Mouse (Mus musculus): ENCODE data around the gene Polr1e. TPM values are rescaled to one million over a fixed set of nuclear protein-coding genes. Genes with fewer than 3 reads are reported as not detected.
"Not testable (repeated sequence)": the region's sequence is repeated elsewhere in the genome, so short reads cannot be mapped to it uniquely, and the experiment has no call there.

Gene Polr1e
- total RNA-seq, 2 experiments from 2014 or later, result 16.1 to 17.5 TPM

- DNase-seq (ENCODE audit: low spot score in 2 of 2); intact Hi-C loops (cut with DNase I): not testable (repeated sequence)
Measured at GRCm38 (mm10) chr4:45039546-45039945, 21.2 kb downstream of the Polr1e start.

- intact Hi-C loops (cut with DNase I), result no loop called here
- DNase-seq (ENCODE audit: low spot score in 2 of 2), result no peak
Measured at GRCm38 (mm10) chr4:45040795-45041194, 22.4 kb downstream of the Polr1e start.

- no peak for DNase-seq (ENCODE audit: low spot score in 2 of 2)
- intact Hi-C loops (cut with DNase I), result loop anchor here (5.0 kb wide), 1 partner anchor 36 kb away; the partner anchor contains the start of gene Fbxo10
Measured at GRCm38 (mm10) chr4:45046679-45047078, 28.3 kb downstream of the Polr1e start.

- intact Hi-C loops (cut with DNase I), result loop anchor here (5.0 kb wide), 1 partner anchor 35 kb away; the partner anchor contains the start of gene Fbxo10
- DNase-seq (ENCODE audit: low spot score in 2 of 2), result peak; percentile 14 to 47
Measured at GRCm38 (mm10) chr4:45047286-45047887, 29.0 kb downstream of the Polr1e start.

GRCm38 (mm10) chr4:45047956-45048355 lies 29.6 kb downstream of the Polr1e start:
- DNase-seq (ENCODE audit: low spot score in 2 of 2), result peak; percentile 30 to 54
- intact Hi-C loops (cut with DNase I), result loop anchor here (5.0 kb wide), 1 partner anchor 34 kb away; the partner anchor contains the start of gene Fbxo10

- intact Hi-C loops (cut with DNase I), result no loop called here
- DNase-seq (ENCODE audit: low spot score in 2 of 2), result peak; percentile 23 to 41
Measured at GRCm38 (mm10) chr4:45054862-45055261, 36.5 kb downstream of the Polr1e start.

GRCm38 (mm10) chr4:45055451-45055850 lies 37.1 kb downstream of the Polr1e start:
- intact Hi-C loops (cut with DNase I), result no loop called here
- DNase-seq (ENCODE audit: low spot score in 2 of 2), result peak in 1 of 2 experiments; percentile 26

- DNase-seq (ENCODE audit: low spot score in 2 of 2); intact Hi-C loops (cut with DNase I): not testable (repeated sequence)
Measured at GRCm38 (mm10) chr4:45063836-45064235, 45.5 kb downstream of the Polr1e start.

- no peak for DNase-seq (ENCODE audit: low spot score in 2 of 2)
- intact Hi-C loops (cut with DNase I), result no loop called here
Measured at GRCm38 (mm10) chr4:45064577-45064976, 46.2 kb downstream of the Polr1e start.

- intact Hi-C loops (cut with DNase I), result no loop called here
- DNase-seq (ENCODE audit: low spot score in 2 of 2), result no peak
Measured at GRCm38 (mm10) chr4:45066036-45066730, 47.8 kb downstream of the Polr1e start.

- intact Hi-C loops (cut with DNase I), result no loop called here
- DNase-seq (ENCODE audit: low spot score in 2 of 2), result no peak
Measured at GRCm38 (mm10) chr4:45067742-45068141, 49.4 kb downstream of the Polr1e start.

GRCm38 (mm10) chr4:45072261-45072973 lies 54.0 kb downstream of the Polr1e start:
- intact Hi-C loops (cut with DNase I), result no loop called here
- no peak for DNase-seq (ENCODE audit: low spot score in 2 of 2)

GRCm38 (mm10) chr4:45073544-45073943 lies 55.2 kb downstream of the Polr1e start:
- intact Hi-C loops (cut with DNase I), result no loop called here

GRCm38 (mm10) chr4:45081041-45081440 lies 62.7 kb downstream of the Polr1e start:
- intact Hi-C loops (cut with DNase I), result loop anchor here (5.0 kb wide), 1 partner anchor 34 kb away; no protein-coding TSS in a partner anchor
- not testable (repeated sequence) for DNase-seq (ENCODE audit: low spot score in 2 of 2)

More at GRCm38 (mm10) chr4:45073544-45073943, 55.2 kb downstream of the Polr1e start:
- DNase-seq (ENCODE audit: low spot score in 2 of 2), result no peak

- DNase-seq (ENCODE audit: low spot score in 2 of 2), result peak in 1 of 2 experiments; percentile 45
- intact Hi-C loops (cut with DNase I), result loop anchor here (5.0 kb wide), 1 partner anchor 36 kb away; no protein-coding TSS in a partner anchor
Measured at GRCm38 (mm10) chr4:45082951-45083350, 64.6 kb downstream of the Polr1e start.

GRCm38 (mm10) chr4:45083487-45083886 lies 65.1 kb downstream of the Polr1e start:
- no peak for DNase-seq (ENCODE audit: low spot score in 2 of 2)
- intact Hi-C loops (cut with DNase I), result loop anchor here (5.0 kb wide), 1 partner anchor 36 kb away; no protein-coding TSS in a partner anchor

- intact Hi-C loops (cut with DNase I), result loop anchor here (5.0 kb wide), 1 partner anchor 37 kb away; no protein-coding TSS in a partner anchor
- peak; percentile 91 to 92 for DNase-seq (ENCODE audit: low spot score in 2 of 2)
Measured at GRCm38 (mm10) chr4:45084021-45084894, 65.9 kb downstream of the Polr1e start, which contains the start of gene Fbxo10. TSS of gene Fbxo10 (minus strand) at chr4:45084604.

- no peak for DNase-seq (ENCODE audit: low spot score in 2 of 2)
- intact Hi-C loops (cut with DNase I), result loop anchor here (5.0 kb wide), 1 partner anchor 38 kb away; no protein-coding TSS in a partner anchor
Measured at GRCm38 (mm10) chr4:45084895-45085290, 66.5 kb downstream of the Polr1e start.

All from left cerebral cortex, postnatal 14 days (tissue).